Mouse (Mus musculus) left cerebral cortex, postnatal 36 days (tissue): ENCODE measurements around the gene Cutc. TPM values are rescaled to one million over a fixed set of nuclear protein-coding genes. Genes with fewer than 3 reads are reported as not detected.

Experiments used
- DNase-seq, 2 experiments: peaks; one replicate each; pipeline ENCODE4 v3.0.0; 2021 to 2022; ENCODE audit warnings: low spot score in 2 of 2, mixed read lengths in 1 of 2
- intact Hi-C: fragments of 180-260 bp; cut with DNase I; formaldehyde crosslinking; loops from one replicate; pipeline ENCODE4 v1.15.1; 2025
- total RNA-seq, 2 experiments: library from RNA; stranded (reverse); gene quantifications; 2 replicates each; pipeline ENCODE4 v1.2.3; 2021

The Cutc gene
- total RNA-seq, result 1 to 10 TPM; 5.7 to 5.9 TPM

DNA sequence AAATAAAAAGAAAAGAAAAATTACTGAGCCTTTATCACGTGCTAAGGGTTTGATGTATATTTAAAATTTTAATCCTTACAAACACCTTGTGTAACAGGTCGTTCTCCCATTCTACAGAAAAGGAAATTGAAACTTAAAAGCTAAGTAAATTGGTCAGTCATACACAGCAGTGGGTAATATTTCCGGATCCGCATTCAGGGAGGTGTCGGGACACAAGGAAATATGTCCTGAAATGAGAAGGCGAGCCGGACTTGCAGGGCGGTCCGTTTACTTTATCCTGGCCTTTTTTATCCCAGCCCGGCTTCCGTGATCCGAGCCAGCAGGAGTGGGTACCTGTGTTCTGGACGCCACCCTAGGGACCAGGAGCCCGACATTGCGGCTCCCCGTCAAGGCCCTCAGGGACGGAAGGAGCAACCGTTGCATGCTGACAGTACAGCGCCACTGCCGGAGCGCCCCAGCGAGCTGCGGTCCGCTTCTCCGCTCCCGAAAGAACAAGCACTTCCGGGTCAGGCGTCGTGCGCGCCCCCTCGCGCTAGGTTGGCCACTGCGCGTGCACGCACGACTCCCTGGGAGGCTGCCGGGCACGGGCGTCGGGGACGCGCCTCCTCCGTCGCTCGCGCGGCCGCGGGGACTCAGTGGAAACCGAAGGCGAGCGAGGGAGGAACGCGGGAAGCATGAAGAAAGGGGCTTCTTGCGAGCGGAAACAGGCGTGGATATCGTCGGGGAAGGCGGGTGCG lies at the start of gene Cutc, which contains the start of gene Cox15:
TSS of gene Cutc (plus strand) at position 508 of the 737 bp plus-strand sequence.
TSS of gene Cox15 (minus strand) at position 512 of the 737 bp plus-strand sequence.
- peak; percentile 96 to 98 for DNase-seq
- intact Hi-C loops, result loop anchor here (5.0 to 10.0 kb wide), 2 partner anchors 65 to 392 kb away; partner anchors contain the start of genes Bloc1s2 and Entpd7

DNA sequence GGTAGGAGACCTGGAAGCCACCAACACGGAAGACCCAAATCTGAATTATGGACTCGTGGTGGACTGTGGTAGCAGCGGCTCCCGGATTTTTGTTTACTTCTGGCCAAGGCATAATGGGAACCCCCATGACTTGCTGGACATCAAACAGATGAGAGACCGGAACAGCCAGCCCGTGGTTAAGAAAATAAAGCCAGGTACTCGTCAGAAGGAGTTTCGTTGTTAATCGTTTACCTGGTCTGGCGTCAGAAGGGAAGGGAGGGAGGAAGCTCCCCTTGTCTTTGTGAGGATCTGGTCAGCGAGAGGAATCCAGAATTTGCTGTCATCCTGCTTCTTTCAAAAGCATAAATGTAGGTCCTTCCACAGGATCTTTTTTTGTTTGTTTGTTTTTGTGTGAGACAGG lies 48.6 kb upstream of the Cutc start:
- intact Hi-C loops, result no loop called here
- no peak for DNase-seq

GRCm38 (mm10) chr19:43704787-43705497 lies 47.9 kb upstream of the Cutc start:
- intact Hi-C loops, result no loop called here
- DNase-seq, result no peak

GRCm38 (mm10) chr19:43708206-43708605 lies 44.6 kb upstream of the Cutc start:
- intact Hi-C loops, result no loop called here
- DNase-seq, result no peak

DNA sequence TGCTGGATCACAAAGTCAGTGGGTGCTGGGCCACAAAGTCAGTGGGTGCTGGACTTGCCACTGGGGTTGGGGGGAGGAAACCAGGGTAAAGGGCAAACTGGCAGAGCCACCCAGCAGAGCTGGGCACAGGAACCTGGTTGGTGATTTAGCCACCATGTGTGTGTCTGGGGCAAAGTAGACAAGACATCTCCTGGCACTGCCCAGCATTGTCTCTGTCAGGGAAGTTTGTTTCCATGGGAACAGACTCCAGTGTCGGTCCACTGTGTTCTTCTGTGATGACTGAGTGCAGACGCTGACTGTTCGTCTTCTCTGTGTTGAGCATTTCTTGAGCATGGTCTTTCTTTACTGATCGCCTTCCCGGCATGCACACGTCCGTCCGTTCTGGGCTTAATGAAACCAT lies 43.5 kb upstream of the Cutc start:
- intact Hi-C loops, result no loop called here
- DNase-seq, result no peak

GRCm38 (mm10) chr19:43711159-43711916 lies 41.5 kb upstream of the Cutc start:
- intact Hi-C loops, result no loop called here
- DNase-seq, result no peak

GRCm38 (mm10) chr19:43711971-43712370 lies 40.8 kb upstream of the Cutc start:
- DNase-seq, result no peak

DNA sequence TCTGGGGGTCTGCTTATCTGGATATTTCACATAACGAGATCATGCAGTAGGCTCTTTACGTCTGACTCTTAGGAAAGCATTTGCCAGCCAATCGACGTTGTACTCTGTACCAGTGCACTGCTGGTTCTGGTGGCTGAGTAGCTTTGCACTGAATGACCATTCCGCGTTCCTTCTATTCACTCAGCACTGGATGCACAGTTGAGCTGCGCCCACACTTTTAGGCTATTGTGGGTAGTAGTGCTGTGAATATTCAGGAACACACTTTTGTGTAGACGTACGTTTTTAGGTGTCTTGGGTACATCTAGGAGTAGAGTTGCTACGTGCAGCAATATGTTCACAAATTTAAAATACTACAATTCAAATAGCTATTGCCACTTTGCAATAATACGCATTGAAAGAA lies 32.7 kb upstream of the Cutc start:
- intact Hi-C loops, result no loop called here
- no peak for DNase-seq

More at GRCm38 (mm10) chr19:43711971-43712370, 40.8 kb upstream of the Cutc start:
- intact Hi-C loops, result no loop called here

- intact Hi-C loops, result no loop called here
- DNase-seq, result no peak
These were observed 29.9 kb upstream of the Cutc start for GRCm38 (mm10) chr19:43722891-43723290.

DNA sequence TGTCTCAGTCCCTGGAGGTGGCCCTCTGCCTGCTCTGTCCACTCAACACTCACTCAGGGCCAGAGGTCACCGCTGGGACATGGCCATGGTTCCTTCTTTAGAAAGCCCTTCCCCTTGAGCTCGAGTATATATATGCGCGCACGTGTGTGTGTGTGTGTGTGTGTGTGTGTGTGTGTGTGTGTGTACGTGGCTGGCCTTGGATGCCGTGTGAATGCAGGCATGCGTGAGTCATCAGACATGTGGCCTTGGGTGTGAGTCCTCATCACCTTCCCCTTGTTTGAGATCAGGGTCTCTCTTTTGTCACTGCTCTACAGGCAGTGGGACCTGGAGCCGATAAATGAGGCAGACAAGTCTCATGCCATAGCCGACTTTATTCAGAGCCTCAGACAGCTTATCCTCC lies 29.3 kb upstream of the Cutc start:
- DNase-seq, result no peak
- intact Hi-C loops, result no loop called here

GRCm38 (mm10) chr19:43724194-43724593 lies 28.6 kb upstream of the Cutc start:
- intact Hi-C loops, result no loop called here
- DNase-seq, result no peak

DNA sequence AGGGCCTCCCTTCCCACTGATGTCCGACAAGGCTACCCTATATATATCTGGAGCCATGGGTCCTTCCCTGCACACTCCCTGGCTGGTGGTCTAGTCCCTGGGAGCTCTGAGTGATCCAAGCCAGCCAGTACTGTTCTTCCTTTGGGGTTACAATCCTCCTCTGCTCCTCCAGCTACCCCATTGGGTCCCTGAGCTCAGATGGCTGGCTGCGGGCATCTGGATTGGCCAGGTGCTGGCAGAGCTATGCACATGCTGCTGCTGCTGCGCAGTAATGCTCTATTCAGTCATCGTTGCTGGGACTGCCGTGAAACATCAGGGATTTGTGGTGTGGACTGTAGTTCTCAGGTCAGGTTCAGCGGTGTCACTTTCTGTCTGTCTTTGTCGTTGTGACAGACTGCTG lies 28.0 kb upstream of the Cutc start:
- DNase-seq, result no peak
- intact Hi-C loops, result no loop called here

DNA sequence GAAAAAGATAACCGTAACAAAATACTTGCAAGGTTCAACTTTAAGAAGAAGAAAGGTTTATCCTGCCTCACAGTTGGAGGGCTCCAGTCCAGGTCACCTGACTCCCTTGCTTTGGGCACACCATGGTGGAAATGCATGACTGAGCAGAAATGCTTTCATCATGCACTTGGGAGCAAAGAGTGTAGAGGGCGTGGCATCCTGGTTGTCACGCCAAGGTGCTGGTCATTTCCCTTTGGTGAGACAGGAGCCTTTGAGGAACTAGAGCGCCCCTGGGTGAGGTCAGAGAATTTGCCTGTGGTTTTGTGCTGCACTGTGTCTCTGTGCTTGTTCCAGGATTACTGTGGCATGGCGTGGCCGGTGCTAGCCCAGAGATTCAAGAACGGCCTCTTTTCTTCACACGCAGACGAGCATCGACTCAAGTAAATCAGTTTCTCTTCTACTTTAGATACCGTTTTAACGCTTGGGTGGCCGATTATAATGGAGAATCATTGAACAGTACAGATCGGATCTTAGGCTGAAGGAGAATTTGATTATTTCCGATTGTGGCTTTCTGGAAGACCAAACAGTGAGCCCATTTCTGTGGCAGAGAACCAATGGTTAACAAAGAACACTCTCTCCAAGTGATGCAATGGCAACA lies 26.2 kb upstream of the Cutc start:
- intact Hi-C loops, result no loop called here
- no peak for DNase-seq

GRCm38 (mm10) chr19:43729296-43730036 lies 23.3 kb upstream of the Cutc start:
- DNase-seq, result no peak
- intact Hi-C loops, result no loop called here

- DNase-seq, result no peak
- intact Hi-C loops, result no loop called here
These were observed 22.8 kb upstream of the Cutc start for GRCm38 (mm10) chr19:43730037-43730428.

- no peak for DNase-seq
- intact Hi-C loops, result no loop called here
These were observed 21.6 kb upstream of the Cutc start for GRCm38 (mm10) chr19:43731157-43731556.

DNA sequence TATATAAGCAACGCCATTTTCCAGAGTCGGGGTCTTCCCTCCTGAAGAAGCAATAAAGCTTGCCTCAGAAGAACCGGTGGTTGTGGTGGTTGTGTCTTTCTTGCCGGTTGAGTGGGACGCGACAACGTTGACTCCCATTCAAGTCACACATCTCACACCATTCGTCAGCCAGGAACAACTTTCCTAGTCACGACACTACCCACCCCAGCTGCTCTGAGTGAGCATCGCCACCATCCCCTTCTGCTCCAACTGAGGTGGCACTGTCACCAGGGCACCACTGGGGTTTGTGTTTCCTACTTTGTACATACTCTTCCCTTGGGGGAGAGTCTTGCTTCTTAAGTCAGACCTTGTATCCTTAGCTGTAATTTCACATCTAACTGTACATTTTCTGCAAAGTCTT lies 14.4 kb upstream of the Cutc start:
- no peak for DNase-seq
- intact Hi-C loops, result no loop called here

- DNase-seq, result no peak
These were observed 9.4 kb upstream of the Cutc start for GRCm38 (mm10) chr19:43743401-43743800.

DNA sequence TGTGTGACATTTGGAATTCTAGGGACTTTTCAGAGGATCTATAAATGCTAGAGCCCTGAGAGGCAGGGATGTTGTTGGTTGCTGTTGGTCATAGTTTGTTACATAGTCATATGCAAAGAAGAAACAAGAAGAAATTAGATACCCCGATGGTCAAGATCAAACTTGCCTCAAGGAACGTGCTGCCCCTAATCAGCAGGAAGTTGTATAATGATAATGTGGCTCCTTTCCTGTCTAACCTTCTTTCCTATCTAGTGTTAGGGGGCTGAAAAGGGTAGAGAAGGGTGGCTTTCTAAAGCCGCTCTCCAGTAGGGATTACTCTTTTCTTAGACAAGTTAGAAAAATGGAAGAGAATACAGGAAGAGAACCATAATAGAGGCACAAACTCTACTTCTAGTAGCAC lies 7.1 kb upstream of the Cutc start:
- intact Hi-C loops, result no loop called here
- DNase-seq, result no peak

More at GRCm38 (mm10) chr19:43743401-43743800, 9.4 kb upstream of the Cutc start:
- intact Hi-C loops, result no loop called here
